Mouse (Mus musculus): ENCODE results near the gene Fam166b. TPM values are rescaled to one million over a fixed set of nuclear protein-coding genes. Genes with fewer than 3 reads are reported as not detected.

Fam166b gene
- polyA plus RNA-seq, 1 experiment from 2014 or later, result not detected

DNA sequence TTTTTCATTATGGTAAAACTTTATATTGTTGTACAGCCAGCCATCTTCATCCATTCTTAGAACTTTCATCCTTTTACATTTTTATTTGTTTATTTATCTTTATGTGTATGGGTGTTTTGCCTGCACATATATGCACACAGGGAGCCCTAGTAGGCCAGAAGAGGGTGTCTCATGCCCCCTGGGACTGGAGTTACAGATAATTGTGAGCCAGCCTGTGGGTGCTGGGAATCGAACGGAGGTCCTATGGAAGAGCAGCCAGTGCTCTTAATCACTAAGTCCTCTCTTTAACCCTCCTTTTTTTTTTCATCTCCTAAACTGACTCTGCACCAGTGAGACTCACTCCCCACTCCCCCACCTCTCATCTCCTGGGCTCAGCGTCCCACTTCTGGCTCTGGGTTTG is 44.4 kb downstream of the Fam166b start:
- Histone ChIP-seq H3K27me3 (ENCODE audit: control insufficient read depth, insufficient read depth, low read length) (peaks cover 8% of the 10 kb centered on the region; the same call in 1 of the 2 replicates), H3K36me3 (ENCODE audit: control insufficient read depth, insufficient read depth, low read length) (no peaks in the 10 kb centered on the region), H3K4me3 (ENCODE audit: low read depth, low read length) (no peak overlapping the region), H3K9ac (ENCODE audit: low read length) (no peak overlapping the region), H3K9me3 (ENCODE audit: control insufficient read depth, low read length) (no peaks in the 10 kb centered on the region), H3K4me2 (ENCODE audit: low read depth, severe bottlenecking) (no peak overlapping the region), H3K27ac (replicated peaks; ENCODE audit: low read depth, low read length) (no peak overlapping the region), H3K4me1 (ENCODE audit: control insufficient read depth, insufficient read depth, low read length) (0 out of 2 replicates have a peak, but pooled peaks cover 2% of the 10 kb centered on the region)
- ATAC-seq (ENCODE audit: insufficient number of reproducible peaks, low FRiP score, low TSS enrichment, low read depth) (no peak), DNase-seq (ENCODE audit: low spot score) (no peak)
- WGBS, result 91% methylated on average over 3 of the region's 3 CpGs

DNA sequence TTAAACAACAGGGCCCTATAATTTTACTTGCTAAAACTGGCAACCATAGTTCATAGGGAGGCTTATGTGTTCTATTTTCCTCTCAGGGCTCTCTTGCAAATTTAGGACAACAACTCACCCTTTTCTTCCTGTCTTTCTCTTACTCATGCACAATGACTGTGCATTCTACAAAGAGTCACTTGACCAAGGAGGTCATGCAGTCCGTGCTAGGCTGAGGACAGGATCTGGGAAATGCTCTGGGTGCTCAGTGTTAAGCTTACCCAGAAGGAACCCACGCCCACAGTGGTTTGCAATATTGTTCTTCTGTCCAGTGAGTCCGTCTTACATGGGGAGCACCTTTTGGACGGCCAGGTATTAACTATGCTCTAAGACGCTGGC is 44.9 kb downstream of the Fam166b start:
- Histone ChIP-seq H3K9me3 (ENCODE audit: control insufficient read depth, low read length) (no peaks in the 10 kb centered on the region), H3K9ac (ENCODE audit: low read length) (no peak overlapping the region), H3K27ac (replicated peaks; ENCODE audit: low read depth, low read length) (no peak overlapping the region), H3K4me2 (ENCODE audit: low read depth, severe bottlenecking) (no peak overlapping the region), H3K27me3 (ENCODE audit: control insufficient read depth, insufficient read depth, low read length) (peaks cover 8% of the 10 kb centered on the region; the same call in 1 of the 2 replicates), H3K4me3 (ENCODE audit: low read depth, low read length) (no peak overlapping the region), H3K36me3 (ENCODE audit: control insufficient read depth, insufficient read depth, low read length) (no peaks in the 10 kb centered on the region), H3K4me1 (ENCODE audit: control insufficient read depth, insufficient read depth, low read length) (0 out of 2 replicates have a peak, but pooled peaks cover 2% of the 10 kb centered on the region)
- WGBS, result 82% methylated on average over 5 of the region's 5 CpGs
- ATAC-seq (ENCODE audit: insufficient number of reproducible peaks, low FRiP score, low TSS enrichment, low read depth), result no peak
- no peak for DNase-seq (ENCODE audit: low spot score)

DNA sequence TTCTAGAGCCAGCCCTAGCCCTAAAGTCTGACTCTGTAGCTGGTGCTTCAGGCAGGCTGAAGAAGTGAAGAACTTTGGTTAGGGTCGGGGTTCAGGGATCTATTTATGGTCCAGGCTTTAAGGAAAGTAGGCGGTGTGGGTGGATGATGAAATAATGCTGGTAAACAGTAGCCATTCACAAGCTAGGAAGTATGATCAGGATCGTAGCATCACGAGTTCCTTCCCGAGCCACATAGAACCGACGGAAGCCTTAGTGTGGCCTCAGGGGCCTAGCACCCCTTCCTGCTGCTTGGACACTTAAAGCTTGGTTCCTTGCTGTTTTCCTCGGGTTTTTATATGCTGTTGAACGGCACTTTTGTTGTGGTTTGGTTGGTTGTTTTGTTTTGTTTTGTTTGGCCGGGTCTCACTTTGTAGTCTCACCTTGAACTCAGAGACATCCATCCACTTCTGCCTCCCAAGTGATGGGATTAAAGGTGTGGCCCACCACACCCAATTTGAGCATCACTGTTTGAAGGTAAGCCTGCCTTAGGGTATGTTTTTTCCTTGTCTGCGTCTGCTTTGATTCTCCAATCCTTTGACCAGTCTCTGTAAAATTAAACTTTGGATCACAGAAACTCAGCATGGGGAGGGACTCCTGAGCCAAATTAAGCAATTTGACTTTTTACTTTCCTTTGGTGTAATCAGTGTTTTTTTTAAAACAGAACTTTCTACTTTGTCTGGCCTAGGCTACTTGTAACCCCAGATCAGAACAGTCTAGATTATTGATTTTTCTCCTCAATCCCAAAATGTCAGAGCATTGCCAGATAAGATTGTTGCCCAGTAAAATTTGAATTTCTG is 45.5 kb downstream of the Fam166b start:
- no peak overlapping the region for H3K9ac ChIP-seq (ENCODE audit: low read length)
- DNase-seq (ENCODE audit: low spot score), result no peak
- no peak overlapping the region for H3K27ac ChIP-seq (replicated peaks; ENCODE audit: low read depth, low read length)
- no peak overlapping the region for H3K4me2 ChIP-seq (ENCODE audit: low read depth, severe bottlenecking)
- 0 out of 2 replicates have a peak, but pooled peaks cover 2% of the 10 kb centered on the region for H3K4me1 ChIP-seq (ENCODE audit: control insufficient read depth, insufficient read depth, low read length)
- no peak overlapping the region for H3K4me3 ChIP-seq (ENCODE audit: low read depth, low read length)
- peaks cover 8% of the 10 kb centered on the region; the same call in 1 of the 2 replicates for H3K27me3 ChIP-seq (ENCODE audit: control insufficient read depth, insufficient read depth, low read length)
- H3K9me3 ChIP-seq (ENCODE audit: control insufficient read depth, low read length), result no peaks in the 10 kb centered on the region
- no peaks in the 10 kb centered on the region for H3K36me3 ChIP-seq (ENCODE audit: control insufficient read depth, insufficient read depth, low read length)
- no peak for ATAC-seq (ENCODE audit: insufficient number of reproducible peaks, low FRiP score, low TSS enrichment, low read depth)
- 68% methylated on average over 11 of the region's 11 CpGs for WGBS

DNA sequence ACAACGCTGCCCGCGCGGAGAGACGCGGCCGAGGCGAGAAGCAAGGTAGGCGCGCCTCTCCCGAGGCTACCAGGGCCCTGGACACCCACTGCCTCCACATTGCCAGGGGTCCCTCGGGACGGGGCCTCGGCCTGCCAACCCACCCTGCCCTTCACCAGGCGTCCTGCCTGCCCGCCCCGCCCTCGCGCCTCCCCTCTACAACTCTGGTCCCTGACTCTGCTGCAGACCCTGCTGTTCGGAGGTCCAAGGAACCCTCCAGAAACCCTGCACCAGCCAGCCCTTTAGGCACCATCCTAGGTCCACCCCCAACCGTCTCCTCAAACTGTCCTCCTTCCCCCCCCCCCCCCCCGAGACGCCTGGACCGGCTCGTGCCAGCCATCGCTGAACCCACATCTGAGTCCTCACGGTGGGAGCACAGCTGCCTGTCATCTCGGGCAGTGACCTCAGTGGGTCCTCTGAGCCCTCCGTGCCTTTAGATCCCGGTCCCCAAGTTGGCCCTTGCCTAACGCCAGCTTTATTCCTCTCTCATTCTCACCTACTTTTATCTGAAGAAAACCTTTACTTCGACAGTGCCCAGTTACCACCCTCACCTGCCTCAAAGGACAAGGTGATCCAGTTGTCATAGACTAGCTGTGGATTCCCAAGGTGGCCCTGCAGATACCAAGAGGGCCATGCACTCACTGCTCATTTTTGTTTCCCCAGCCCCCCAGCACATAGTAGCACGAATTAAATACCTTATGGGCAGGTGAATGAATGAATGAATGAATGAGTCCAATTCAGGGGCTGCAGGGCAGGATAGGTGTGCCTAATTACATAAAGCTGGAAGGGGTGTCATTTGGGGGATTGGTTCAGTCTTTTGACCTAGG is 46.5 kb downstream of the Fam166b start:
- peak; percentile 78 for ATAC-seq (ENCODE audit: insufficient number of reproducible peaks, low FRiP score, low TSS enrichment, low read depth)
- Histone ChIP-seq H3K9ac (ENCODE audit: low read length) (peak overlapping the region; percentile 61), H3K27ac (replicated peaks; ENCODE audit: low read depth, low read length) (no peak overlapping the region), H3K36me3 (ENCODE audit: control insufficient read depth, insufficient read depth, low read length) (no peaks in the 10 kb centered on the region), H3K4me1 (ENCODE audit: control insufficient read depth, insufficient read depth, low read length) (0 out of 2 replicates have a peak, but pooled peaks cover 2% of the 10 kb centered on the region), H3K27me3 (ENCODE audit: control insufficient read depth, insufficient read depth, low read length) (peaks cover 8% of the 10 kb centered on the region; the same call in 1 of the 2 replicates), H3K4me2 (ENCODE audit: low read depth, severe bottlenecking) (peak overlapping the region; percentile 89), H3K9me3 (ENCODE audit: control insufficient read depth, low read length) (no peaks in the 10 kb centered on the region), H3K4me3 (ENCODE audit: low read depth, low read length) (peak overlapping the region; percentile 44)
- no peak for DNase-seq (ENCODE audit: low spot score)
- WGBS, result 8% methylated on average over 24 of the region's 33 CpGs

- Histone ChIP-seq H3K4me1 (ENCODE audit: control insufficient read depth, insufficient read depth, low read length) (0 out of 2 replicates have a peak, but pooled peaks cover 2% of the 10 kb centered on the region), H3K9ac (ENCODE audit: low read length) (peak within 1 kb of the TSS; percentile 61), H3K27me3 (ENCODE audit: control insufficient read depth, insufficient read depth, low read length) (peaks cover 8% of the 10 kb centered on the region; the same call in 1 of the 2 replicates), H3K27ac (replicated peaks; ENCODE audit: low read depth, low read length) (no peak within 1 kb of the TSS), H3K4me2 (ENCODE audit: low read depth, severe bottlenecking) (peak within 1 kb of the TSS; percentile 89), H3K4me3 (ENCODE audit: low read depth, low read length) (peak within 1 kb of the TSS; percentile 44), H3K36me3 (ENCODE audit: control insufficient read depth, insufficient read depth, low read length) (no peaks in the 10 kb centered on the region), H3K9me3 (ENCODE audit: control insufficient read depth, low read length) (no peaks in the 10 kb centered on the region)
- ATAC-seq (ENCODE audit: insufficient number of reproducible peaks, low FRiP score, low TSS enrichment, low read depth) (peak; percentile 79), DNase-seq (ENCODE audit: low spot score) (peak; percentile 89)
- 1% methylated on average over 54 of the region's 63 CpGs for WGBS
Measured at GRCm38 (mm10) chr4:43381408-43382154, 47.4 kb downstream of the Fam166b start, which contains the start of gene Rusc2. Gene Rusc2 (plus strand): TSS chr4:43381979.

DNA sequence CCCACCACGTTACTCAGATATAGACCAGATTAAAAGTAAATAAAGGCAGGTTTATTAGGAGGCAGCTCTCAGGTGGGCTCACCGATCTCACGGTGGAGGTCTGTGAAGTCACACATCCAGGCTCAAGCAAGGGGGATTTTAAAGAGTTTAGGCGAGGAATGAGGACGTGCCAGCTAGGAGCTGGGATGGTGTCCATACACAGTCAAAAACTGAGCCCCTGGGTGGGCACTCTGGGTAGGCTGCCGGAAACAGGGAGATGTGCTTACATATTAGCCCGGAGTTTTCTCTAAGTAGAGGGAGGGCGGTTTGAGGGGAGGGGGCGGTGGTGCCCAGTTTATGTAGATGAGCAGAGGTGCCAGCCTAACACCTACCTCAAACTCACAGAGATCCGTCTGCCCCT is 48.0 kb downstream of the Fam166b start:
- DNase-seq (ENCODE audit: low spot score) (no peak), ATAC-seq (ENCODE audit: insufficient number of reproducible peaks, low FRiP score, low TSS enrichment, low read depth) (no peak)
- Histone ChIP-seq H3K4me3 (ENCODE audit: low read depth, low read length) (no peak overlapping the region; the same call in 1 of the 2 replicates), H3K27ac (replicated peaks; ENCODE audit: low read depth, low read length) (no peak overlapping the region), H3K4me1 (ENCODE audit: control insufficient read depth, insufficient read depth, low read length) (0 out of 2 replicates have a peak, but pooled peaks cover 2% of the 10 kb centered on the region), H3K9ac (ENCODE audit: low read length) (no peak overlapping the region), H3K27me3 (ENCODE audit: control insufficient read depth, insufficient read depth, low read length) (peaks cover 8% of the 10 kb centered on the region; the same call in 1 of the 2 replicates), H3K36me3 (ENCODE audit: control insufficient read depth, insufficient read depth, low read length) (no peaks in the 10 kb centered on the region), H3K9me3 (ENCODE audit: control insufficient read depth, low read length) (no peaks in the 10 kb centered on the region), H3K4me2 (ENCODE audit: low read depth, severe bottlenecking) (peak overlapping the region; percentile 89)
- WGBS, result 42% methylated on average over 10 of the region's 10 CpGs

GRCm38 (mm10) chr4:43379601-43380000 is 49.3 kb downstream of the Fam166b start:
- Histone ChIP-seq H3K4me3 (ENCODE audit: low read depth, low read length) (no peak overlapping the region), H3K9me3 (ENCODE audit: control insufficient read depth, low read length) (no peaks in the 10 kb centered on the region), H3K4me1 (ENCODE audit: control insufficient read depth, insufficient read depth, low read length) (0 out of 2 replicates have a peak, but pooled peaks cover 2% of the 10 kb centered on the region), H3K4me2 (ENCODE audit: low read depth, severe bottlenecking) (no peak overlapping the region), H3K27me3 (ENCODE audit: control insufficient read depth, insufficient read depth, low read length) (peaks cover 8% of the 10 kb centered on the region; the same call in 1 of the 2 replicates), H3K27ac (replicated peaks; ENCODE audit: low read depth, low read length) (no peak overlapping the region), H3K9ac (ENCODE audit: low read length) (no peak overlapping the region), H3K36me3 (ENCODE audit: control insufficient read depth, insufficient read depth, low read length) (no peaks in the 10 kb centered on the region)
- ATAC-seq (ENCODE audit: insufficient number of reproducible peaks, low FRiP score, low TSS enrichment, low read depth) (no peak), DNase-seq (ENCODE audit: low spot score) (no peak)
- 91% methylated on average over 6 of the region's 6 CpGs for WGBS
